Mouse (Mus musculus) G1E (cell line): Measurements from ENCODE around the gene Jmjd1c. TPM values are rescaled to one million over a fixed set of nuclear protein-coding genes. Genes with fewer than 3 reads are reported as not detected.

Experiments
- ATAC-seq: 2 replicates; pipeline ENCODE4 v1.8.0; 2016; ENCODE audit warnings: mild to moderate bottlenecking; ENCODE audit not compliant: insufficient number of reproducible peaks, poor library complexity, low FRiP score, severe bottlenecking; ENCODE audit errors: extremely low read depth
- DNase-seq: peaks from one replicate; pipeline ENCODE4 v3.0.0; 2012; ENCODE audit warnings: low spot score
- H3K27me3 ChIP-seq: 2 replicates; pipeline ENCODE4 v1.6.1; 2012; ENCODE audit warnings: mild to moderate bottlenecking, low read length, inconsistent platforms; ENCODE audit not compliant: insufficient read depth
- H3K36me3 ChIP-seq: replicated peaks from 2 replicates; pipeline ENCODE3; 2012; ENCODE audit warnings: mild to moderate bottlenecking, inconsistent platforms
- H3K4me1 ChIP-seq: 2 replicates; pipeline ENCODE4 v1.6.1; 2012; ENCODE audit warnings: low read depth, low read length, inconsistent platforms, mixed read lengths; ENCODE audit not compliant: insufficient read depth
- H3K4me3 ChIP-seq: 2 replicates; pipeline ENCODE4 v1.5.1; 2012; ENCODE audit warnings: low read depth, mild to moderate bottlenecking, inconsistent platforms, low read length, moderate library complexity, mixed read lengths
- H3K9me3 ChIP-seq: replicated peaks from 2 replicates; pipeline ENCODE4 v1.6.1; 2012; ENCODE audit warnings: inconsistent platforms
- CTCF ChIP-seq: IDR thresholded peaks from 2 replicates; pipeline ENCODE4 v1.5.1; 2012; ENCODE audit warnings: low read depth, low read length, inconsistent platforms, mixed read lengths
- GATA1 ChIP-seq: IDR thresholded peaks from 2 replicates; pipeline ENCODE4 v1.6.1; 2012; ENCODE audit warnings: borderline replicate concordance, low read length, inconsistent platforms, mixed read lengths
- GATA2 ChIP-seq: IDR thresholded peaks from 2 replicates; pipeline ENCODE4 v1.6.1; 2012; ENCODE audit warnings: low read depth, low read length, inconsistent platforms, borderline replicate concordance
- POLR2AphosphoS5 ChIP-seq: IDR thresholded peaks from 2 replicates; pipeline ENCODE4 v1.6.1; 2012; ENCODE audit warnings: low read depth, low read length, inconsistent platforms; ENCODE audit not compliant: insufficient replicate concordance
- TAL1 ChIP-seq: conservative IDR thresholded peaks from 2 replicates; pipeline ENCODE4 v1.6.1; 2012; ENCODE audit warnings: low read depth, low read length, inconsistent platforms, mixed read lengths
- polyA plus RNA-seq: library from polyadenylated mRNA; stranded (reverse); fragments of >175 nt; gene quantifications from 2 replicates; pipeline ENCODE4 v1.2.3, GENCODE M21; 2012
- total RNA-seq, 2 experiments: library from RNA; stranded (forward) in 1 of 2; stranded (reverse) in 1 of 2; fragments of 200-1000 nt in 1 of 2; fragments of >200 nt in 1 of 2; fragmentation: Nextera tagmentation in 1 of 2; gene quantifications; 2 replicates each; pipeline ENCODE4 v1.2.3; 2014 to 2017

Gene Jmjd1c
- total and polyA plus RNA-seq, 3 experiments = 9.1 to 184 (median 102) TPM

DNA sequence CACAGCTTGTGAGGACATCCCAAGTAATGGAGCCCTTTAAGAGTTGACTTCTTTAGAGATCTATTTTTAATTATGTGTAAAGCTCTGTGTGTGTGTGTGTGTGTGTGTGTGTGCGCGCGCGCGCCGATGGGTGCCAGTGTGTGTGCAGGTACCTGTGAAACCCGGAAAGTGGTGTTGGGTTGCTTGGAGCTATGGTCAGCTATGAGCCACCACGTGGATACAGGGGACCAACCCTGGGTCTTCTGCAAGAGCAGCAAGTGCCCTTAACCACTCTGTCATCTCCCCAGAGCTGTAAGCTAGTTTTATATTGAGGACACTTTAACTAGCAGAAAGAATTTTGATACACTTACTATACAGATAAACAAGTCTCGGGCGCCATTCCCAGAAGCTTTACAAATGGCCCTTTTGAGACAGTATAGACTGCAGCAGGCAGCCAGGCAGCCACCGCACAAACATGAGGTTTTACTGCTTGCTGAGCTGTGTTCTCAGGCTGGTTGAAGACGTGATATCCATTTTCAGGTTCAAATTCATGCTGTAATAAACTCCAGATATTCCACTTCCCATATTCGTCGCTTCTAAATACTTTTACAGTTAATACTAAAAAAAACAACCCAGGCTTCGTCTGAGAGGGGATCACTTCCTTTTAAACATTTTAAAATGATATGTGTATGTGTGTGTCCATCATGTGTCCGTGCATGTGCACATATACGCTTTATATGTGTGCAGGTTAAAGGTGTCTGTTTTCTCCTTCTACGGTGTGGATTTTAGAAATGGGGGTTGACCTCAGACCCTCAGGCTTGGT lies 14.5 kb upstream of the Jmjd1c start:
- Histone ChIP-seq H3K27me3 (no peaks in the 10 kb centered on the region), H3K4me3 (no peak overlapping the region), H3K9me3 (no peaks in the 10 kb centered on the region), H3K4me1 (peaks cover 7% of the 10 kb centered on the region), H3K36me3 (peaks cover 11% of the 10 kb centered on the region)
- no peak for TF ChIP-seq CTCF
- TF ChIP-seq POLR2AphosphoS5 = no peak
- no peak for TF ChIP-seq GATA1
- ATAC-seq (no peak), DNase-seq (no peak)

- Histone ChIP-seq H3K4me1 (peaks cover 7% of the 10 kb centered on the region), H3K9me3 (no peaks in the 10 kb centered on the region; the same call in 1 of the 2 replicates), H3K27me3 (no peaks in the 10 kb centered on the region), H3K36me3 (peaks cover 21% of the 10 kb centered on the region), H3K4me3 (no peak overlapping the region)
- no peak for ATAC-seq
- no peak for DNase-seq
- no peak for TF ChIP-seq GATA1
- no peak for TF ChIP-seq CTCF
- no peak for TF ChIP-seq GATA2
- TF ChIP-seq POLR2AphosphoS5 = no peak
- no peak for TF ChIP-seq TAL1
Measured at GRCm38 (mm10) chr10:67082531-67082930, 13.4 kb upstream of the Jmjd1c start.

DNA sequence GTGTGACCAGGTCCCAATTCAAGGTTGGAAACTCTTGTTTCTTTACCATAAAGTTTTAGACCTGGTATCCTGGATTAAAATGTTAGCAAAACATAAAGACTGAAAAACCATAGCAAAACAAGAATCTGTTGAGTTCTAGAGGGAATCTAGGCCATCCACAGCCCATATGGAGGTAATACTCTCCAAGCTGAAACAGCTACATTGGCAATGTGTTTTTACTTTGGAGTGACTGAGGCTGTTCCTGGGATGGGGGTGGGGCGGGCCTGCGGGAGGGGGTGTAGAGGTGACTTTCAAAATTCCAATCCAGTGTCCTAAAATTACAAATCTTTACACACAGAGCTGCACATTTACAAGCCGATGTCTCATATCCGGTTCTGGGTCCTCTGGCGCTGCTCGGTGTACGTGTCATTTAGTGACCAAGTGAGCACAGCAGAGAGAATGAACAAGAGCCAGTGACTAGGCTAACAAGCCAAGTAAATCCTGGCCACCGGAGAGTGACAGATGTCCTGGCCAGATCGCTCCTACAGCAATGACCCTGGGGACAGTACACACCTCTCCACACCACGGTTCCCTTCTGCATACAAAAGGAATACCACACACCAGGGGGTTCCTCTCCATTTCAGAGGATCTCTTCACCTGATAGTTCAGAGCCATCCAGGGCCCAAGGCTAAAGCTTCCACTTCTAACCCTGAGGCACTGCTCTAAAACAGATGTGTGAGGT lies 12.3 kb upstream of the Jmjd1c start:
- H3K4me1 ChIP-seq = peaks cover 5% of the 10 kb centered on the region
- no peaks in the 10 kb centered on the region for H3K27me3 ChIP-seq
- ATAC-seq (no peak), DNase-seq (no peak)
- H3K36me3 ChIP-seq = peaks cover 25% of the 10 kb centered on the region
- no peak overlapping the region for H3K4me3 ChIP-seq
- no peak for TF ChIP-seq POLR2AphosphoS5
- no peak for TF ChIP-seq GATA2
- TF ChIP-seq CTCF = no peak
- no peak for TF ChIP-seq GATA1
- TF ChIP-seq TAL1 = no peak
- H3K9me3 ChIP-seq = peaks cover 3% of the 10 kb centered on the region

DNA sequence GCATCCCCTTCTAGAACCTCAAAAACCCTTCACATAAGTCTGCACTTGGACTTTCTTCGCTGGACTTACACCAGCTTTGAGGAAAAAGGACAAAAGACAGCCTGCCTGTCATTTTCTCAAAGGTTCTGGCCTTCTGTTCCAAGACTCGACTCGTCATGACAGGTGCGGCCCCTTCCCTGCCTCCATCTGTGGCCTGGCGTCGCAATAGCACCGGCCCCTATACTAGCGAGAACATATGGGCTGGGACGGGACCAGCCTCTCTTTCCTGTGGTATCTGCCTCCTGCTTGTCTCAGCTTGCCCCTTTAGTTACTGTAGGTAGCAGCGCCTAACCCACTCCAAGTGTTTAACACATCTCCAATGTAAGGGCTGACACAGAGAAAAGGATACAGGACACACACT lies 10.8 kb upstream of the Jmjd1c start:
- H3K36me3 ChIP-seq = peaks cover 28% of the 10 kb centered on the region
- peaks cover 5% of the 10 kb centered on the region; the same call in 1 of the 2 replicates for H3K4me1 ChIP-seq
- ATAC-seq (no peak), DNase-seq (no peak)
- TF ChIP-seq POLR2AphosphoS5 = no peak
- no peak for TF ChIP-seq GATA2
- TF ChIP-seq CTCF = no peak
- TF ChIP-seq TAL1 = no peak
- TF ChIP-seq GATA1 = no peak
- no peak overlapping the region for H3K4me3 ChIP-seq
- H3K9me3 ChIP-seq = peaks cover 3% of the 10 kb centered on the region
- H3K27me3 ChIP-seq = no peaks in the 10 kb centered on the region

- ATAC-seq (no peak), DNase-seq (no peak)
- Histone ChIP-seq H3K27me3 (no peaks in the 10 kb centered on the region), H3K9me3 (peaks cover 3% of the 10 kb centered on the region), H3K36me3 (peaks cover 33% of the 10 kb centered on the region), H3K4me1 (peaks cover 5% of the 10 kb centered on the region; the same call in 1 of the 2 replicates), H3K4me3 (no peak overlapping the region)
- no peak for TF ChIP-seq GATA2
- no peak for TF ChIP-seq POLR2AphosphoS5
- TF ChIP-seq TAL1 = no peak
- TF ChIP-seq GATA1 = no peak
- TF ChIP-seq CTCF = no peak
Measured at GRCm38 (mm10) chr10:67085916-67086315, 10.0 kb upstream of the Jmjd1c start.

- no peak for DNase-seq
- no peak overlapping the region for H3K4me3 ChIP-seq
- H3K36me3 ChIP-seq = peaks cover 36% of the 10 kb centered on the region
- TF ChIP-seq GATA1 (no peak), CTCF (no peak), GATA2 (no peak), POLR2AphosphoS5 (no peak), TAL1 (no peak)
- H3K4me1 ChIP-seq = peaks cover 5% of the 10 kb centered on the region; the same call in 1 of the 2 replicates
- no peak for ATAC-seq
- H3K27me3 ChIP-seq = no peaks in the 10 kb centered on the region
- H3K9me3 ChIP-seq = peaks cover 3% of the 10 kb centered on the region
Measured at GRCm38 (mm10) chr10:67087447-67088226, 8.3 kb upstream of the Jmjd1c start.
